Mouse (Mus musculus): Measurements from ENCODE around the gene Tmem100.

- TF ChIP-seq CTCF (IDR thresholded peaks at IDR 0.05) (no peak), POLR2A (IDR thresholded peaks at IDR 0.05; ENCODE audit: insufficient read depth, low read depth, low read length) (no peak)
Measured at GRCm38 (mm10) chr11:89984436-89984835, 45.7 kb upstream of the Tmem100 start.
